Mouse (Mus musculus): ENCODE results near the gene Ctsd. TPM values are rescaled to one million over a fixed set of nuclear protein-coding genes. Genes with fewer than 3 reads are reported as not detected.

The Ctsd gene
- polyA plus RNA-seq (2015; fragmentation: Illumina TruSeq; extraction: RNeasy Lipid Tissue Mini Kit (QIAGEN cat#74804); ENCODE audit: insufficient read depth, low read depth, low replicate concordance), result 108 TPM

DNA sequence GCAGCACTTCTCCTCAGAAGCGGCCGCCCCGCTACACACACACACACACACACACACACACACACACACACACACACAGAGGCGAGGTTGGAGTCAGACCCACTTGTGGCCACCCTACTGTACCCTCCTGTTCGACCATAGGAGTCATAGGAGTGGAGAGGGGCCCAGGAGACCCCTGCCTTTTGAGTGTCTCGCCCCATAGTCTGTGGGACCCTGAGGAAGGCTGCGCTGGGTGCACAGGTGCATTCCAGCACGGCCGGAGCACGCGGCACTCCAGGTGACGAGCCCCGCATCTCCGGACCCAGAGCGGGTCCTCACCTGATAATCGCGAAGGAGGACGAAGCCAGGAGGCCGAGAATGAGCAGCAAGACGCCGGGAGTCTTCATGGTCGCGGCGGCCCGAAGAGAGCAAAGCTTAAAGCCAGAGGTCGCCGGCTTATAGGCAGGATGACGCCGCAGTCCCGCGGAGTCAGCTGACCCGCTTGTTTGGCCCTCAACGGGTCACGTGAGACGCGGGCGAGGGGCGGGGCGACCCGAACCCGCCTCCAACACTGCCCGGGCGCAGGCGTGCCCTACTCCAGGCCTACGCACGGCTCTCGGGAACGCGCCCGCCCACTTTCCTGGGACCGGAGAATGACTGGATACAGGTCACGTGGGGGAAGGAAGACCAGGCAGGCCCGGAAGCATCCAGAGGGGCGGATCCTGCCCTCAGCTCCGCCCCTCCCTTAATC lies at the start of gene Ctsd:
Gene Ctsd, minus strand, starts transcription at position 620 of the 730 bp plus-strand sequence.

DNA sequence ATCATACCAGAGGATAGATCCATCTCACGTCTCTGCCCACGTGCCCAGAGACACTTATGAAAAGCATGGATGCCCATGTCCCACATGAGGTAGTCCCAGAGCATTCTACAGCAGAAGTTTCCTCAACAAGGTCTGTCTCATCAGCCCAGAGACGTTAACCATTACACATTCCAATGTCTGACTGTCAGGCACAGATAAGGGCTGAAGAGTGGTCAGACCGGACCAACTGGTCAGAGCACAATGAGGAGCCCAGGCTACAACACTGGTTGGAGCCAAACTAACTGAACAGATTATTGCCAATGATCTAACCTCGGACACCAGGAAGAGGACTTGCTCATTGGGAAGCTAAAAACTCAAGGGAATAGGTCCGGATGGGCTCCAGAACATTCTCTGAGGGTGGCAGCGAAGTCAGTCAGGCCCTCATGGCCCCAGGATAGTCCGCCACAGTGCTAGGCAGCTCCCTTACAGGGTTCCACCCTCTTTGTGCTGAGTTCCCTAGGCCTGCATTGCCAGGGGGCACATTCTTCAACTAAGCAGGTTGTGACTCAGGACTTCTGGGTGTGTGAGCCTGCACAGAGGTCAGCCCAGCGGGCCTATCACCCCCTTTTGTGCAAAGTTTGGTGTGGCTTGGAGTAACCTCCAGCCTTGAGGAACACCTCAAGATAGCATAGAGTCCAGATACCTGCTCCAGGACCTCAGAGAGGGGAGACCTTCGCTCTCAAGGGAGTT lies 46.5 kb upstream of the Ctsd start, which contains the start of gene Syt8:
Gene Syt8, plus strand, starts transcription at position 714 of the 729 bp plus-strand sequence.

DNA sequence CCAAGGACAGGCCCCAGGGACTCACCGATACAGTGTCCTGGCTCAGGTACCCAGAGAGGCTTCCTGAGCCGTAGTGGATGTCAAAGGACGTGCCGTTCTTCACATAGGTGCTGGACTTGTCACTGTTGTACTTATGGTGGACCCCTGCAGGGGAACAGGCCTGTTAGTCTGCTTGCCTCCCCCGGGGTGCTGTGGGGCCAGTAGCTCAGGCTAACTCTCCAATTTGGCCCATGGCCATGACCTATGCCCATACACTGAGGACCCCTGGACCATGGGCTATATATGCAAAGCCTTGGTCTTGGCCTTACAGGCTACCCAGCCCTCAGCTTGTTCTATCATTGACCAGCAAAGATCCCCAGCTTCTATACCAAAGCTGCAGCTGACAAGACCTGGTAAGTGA lies 5.3 kb downstream of the Ctsd start, which contains the start of gene Gm49369:
Gene Gm49369, minus strand, starts transcription at position 101 of the 400 bp plus-strand sequence.

DNA sequence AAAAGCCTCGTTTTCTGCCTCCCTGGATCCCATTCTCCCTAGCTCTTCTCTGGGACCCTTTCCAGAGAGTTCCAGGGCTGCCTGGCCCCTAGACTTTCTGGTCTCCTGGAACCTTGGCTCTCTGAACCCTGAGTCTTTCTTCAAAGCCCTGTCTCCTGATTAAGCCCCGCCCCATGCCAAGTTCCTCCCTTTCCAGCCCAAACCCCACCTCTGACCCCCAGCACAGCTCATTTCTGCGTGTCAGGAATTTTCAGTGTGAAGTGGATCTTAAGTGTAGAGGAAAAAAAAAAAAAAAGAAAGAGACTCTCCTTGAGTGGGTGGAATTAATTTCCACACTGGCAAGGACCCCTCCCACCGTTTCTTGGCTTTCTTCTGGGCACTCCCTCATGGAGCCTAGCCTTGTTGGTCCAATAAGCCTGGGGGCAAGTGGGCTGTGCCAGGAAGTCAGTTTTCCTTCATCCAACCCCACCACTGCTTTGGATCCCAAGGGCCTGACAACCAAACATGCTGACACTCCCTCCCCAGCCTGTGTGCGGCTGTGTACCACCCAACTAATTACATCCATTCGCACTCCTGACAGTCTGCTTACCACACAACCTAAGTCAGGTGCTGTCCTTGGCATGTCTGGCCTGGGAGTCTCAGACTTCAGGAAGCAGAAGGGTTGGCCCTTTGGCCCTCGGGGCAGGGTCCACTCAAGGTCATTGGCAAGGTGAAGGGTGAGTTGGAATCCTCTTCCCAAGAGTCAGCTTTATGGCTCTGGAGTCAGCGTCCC lies 14.0 kb downstream of the Ctsd start, which contains the start of gene Ifitm10:
Gene Ifitm10, minus strand, starts transcription at position 113 of the 772 bp plus-strand sequence.

Other genes with a start within 250 kb of the Ctsd start
- not detected for gene Gm45337, start 243.4 kb downstream of the Ctsd start, polyA plus RNA-seq (2015; fragmentation: Illumina TruSeq; extraction: RNeasy Lipid Tissue Mini Kit (QIAGEN cat#74804); ENCODE audit: insufficient read depth, low read depth, low replicate concordance)
- not detected for gene Gm29735, start 230.9 kb downstream of the Ctsd start, polyA plus RNA-seq (2015; fragmentation: Illumina TruSeq; extraction: RNeasy Lipid Tissue Mini Kit (QIAGEN cat#74804); ENCODE audit: insufficient read depth, low read depth, low replicate concordance)
- gene Gm4553, start 222.3 kb downstream of the Ctsd start, polyA plus RNA-seq (2015; fragmentation: Illumina TruSeq; extraction: RNeasy Lipid Tissue Mini Kit (QIAGEN cat#74804); ENCODE audit: insufficient read depth, low read depth, low replicate concordance), result not detected
- gene Krtap5-2, start 212.0 kb downstream of the Ctsd start, polyA plus RNA-seq (2015; fragmentation: Illumina TruSeq; extraction: RNeasy Lipid Tissue Mini Kit (QIAGEN cat#74804); ENCODE audit: insufficient read depth, low read depth, low replicate concordance), result not detected
- not detected for gene Gm10153, start 197.6 kb downstream of the Ctsd start, polyA plus RNA-seq (2015; fragmentation: Illumina TruSeq; extraction: RNeasy Lipid Tissue Mini Kit (QIAGEN cat#74804); ENCODE audit: insufficient read depth, low read depth, low replicate concordance)
- gene Krtap5-3, start 186.7 kb downstream of the Ctsd start, polyA plus RNA-seq (2015; fragmentation: Illumina TruSeq; extraction: RNeasy Lipid Tissue Mini Kit (QIAGEN cat#74804); ENCODE audit: insufficient read depth, low read depth, low replicate concordance), result not detected
- not detected for gene Gm7579, start 176.2 kb downstream of the Ctsd start, polyA plus RNA-seq (2015; fragmentation: Illumina TruSeq; extraction: RNeasy Lipid Tissue Mini Kit (QIAGEN cat#74804); ENCODE audit: insufficient read depth, low read depth, low replicate concordance)
- gene Krtap5-5, start 158.1 kb downstream of the Ctsd start, polyA plus RNA-seq (2015; fragmentation: Illumina TruSeq; extraction: RNeasy Lipid Tissue Mini Kit (QIAGEN cat#74804); ENCODE audit: insufficient read depth, low read depth, low replicate concordance), result not detected
- not detected for gene Gm40460, start 147.0 kb downstream of the Ctsd start, polyA plus RNA-seq (2015; fragmentation: Illumina TruSeq; extraction: RNeasy Lipid Tissue Mini Kit (QIAGEN cat#74804); ENCODE audit: insufficient read depth, low read depth, low replicate concordance)
- gene Gm2431, start 129.7 kb downstream of the Ctsd start, polyA plus RNA-seq (2015; fragmentation: Illumina TruSeq; extraction: RNeasy Lipid Tissue Mini Kit (QIAGEN cat#74804); ENCODE audit: insufficient read depth, low read depth, low replicate concordance), result not detected
- not detected for gene Gm4559, start 113.7 kb downstream of the Ctsd start, polyA plus RNA-seq (2015; fragmentation: Illumina TruSeq; extraction: RNeasy Lipid Tissue Mini Kit (QIAGEN cat#74804); ENCODE audit: insufficient read depth, low read depth, low replicate concordance)
- gene Krtap5-1, start 90.9 kb downstream of the Ctsd start, polyA plus RNA-seq (2015; fragmentation: Illumina TruSeq; extraction: RNeasy Lipid Tissue Mini Kit (QIAGEN cat#74804); ENCODE audit: insufficient read depth, low read depth, low replicate concordance), result not detected
- not detected for gene Krtap5-4, start 84.5 kb downstream of the Ctsd start, polyA plus RNA-seq (2015; fragmentation: Illumina TruSeq; extraction: RNeasy Lipid Tissue Mini Kit (QIAGEN cat#74804); ENCODE audit: insufficient read depth, low read depth, low replicate concordance)
- not detected for gene Ifitm10, start 14.3 kb downstream of the Ctsd start, polyA plus RNA-seq (2015; fragmentation: Illumina TruSeq; extraction: RNeasy Lipid Tissue Mini Kit (QIAGEN cat#74804); ENCODE audit: insufficient read depth, low read depth, low replicate concordance)
- not detected for gene Gm49369, start 5.4 kb downstream of the Ctsd start, polyA plus RNA-seq (2015; fragmentation: Illumina TruSeq; extraction: RNeasy Lipid Tissue Mini Kit (QIAGEN cat#74804); ENCODE audit: insufficient read depth, low read depth, low replicate concordance)
- not detected for gene Syt8, start 46.8 kb upstream of the Ctsd start, polyA plus RNA-seq (2015; fragmentation: Illumina TruSeq; extraction: RNeasy Lipid Tissue Mini Kit (QIAGEN cat#74804); ENCODE audit: insufficient read depth, low read depth, low replicate concordance)
- not detected for gene Tnni2, start 53.8 kb upstream of the Ctsd start, polyA plus RNA-seq (2015; fragmentation: Illumina TruSeq; extraction: RNeasy Lipid Tissue Mini Kit (QIAGEN cat#74804); ENCODE audit: insufficient read depth, low read depth, low replicate concordance)
- 26.2 TPM for gene Lsp1, start 72.8 kb upstream of the Ctsd start, polyA plus RNA-seq (2015; fragmentation: Illumina TruSeq; extraction: RNeasy Lipid Tissue Mini Kit (QIAGEN cat#74804); ENCODE audit: insufficient read depth, low read depth, low replicate concordance)
- not detected for gene Tnnt3, start 110.8 kb upstream of the Ctsd start, polyA plus RNA-seq (2015; fragmentation: Illumina TruSeq; extraction: RNeasy Lipid Tissue Mini Kit (QIAGEN cat#74804); ENCODE audit: insufficient read depth, low read depth, low replicate concordance)
- 17.2 TPM for gene Mrpl23, start 144.6 kb upstream of the Ctsd start, polyA plus RNA-seq (2015; fragmentation: Illumina TruSeq; extraction: RNeasy Lipid Tissue Mini Kit (QIAGEN cat#74804); ENCODE audit: insufficient read depth, low read depth, low replicate concordance)

All from pancreas, adult 10 weeks (tissue).